Mouse (Mus musculus): ENCODE measurements around the gene Tmem114. TPM values are rescaled to one million over a fixed set of nuclear protein-coding genes. Genes with fewer than 3 reads are reported as not detected.

The Tmem114 gene
- polyA plus RNA-seq, 1 experiment from 2014 or later, result 0.23 TPM

DNA sequence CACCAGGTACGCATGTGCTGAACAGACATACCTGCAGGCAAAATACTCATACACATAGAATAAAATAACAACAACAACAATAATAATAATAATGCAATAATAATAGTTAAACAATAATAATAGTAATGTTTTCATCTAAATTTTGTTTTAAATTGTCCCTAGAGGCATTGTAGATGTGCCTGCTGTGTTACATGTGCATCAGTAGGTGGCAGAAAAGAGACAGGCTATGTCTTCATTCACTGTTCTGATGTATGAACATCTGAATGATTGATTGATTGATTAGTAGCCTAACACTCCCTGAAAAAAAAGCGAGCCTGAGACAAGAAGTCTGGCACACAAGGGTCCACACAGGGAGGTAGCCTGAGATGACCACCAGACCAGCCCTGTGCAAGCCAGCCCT, 22.3 kb downstream of the Tmem114 start:
- Histone ChIP-seq H3K9ac (no peak overlapping the region), H3K4me2 (replicated peaks) (no peak overlapping the region), H3K27me3 (0 out of 2 replicates have a peak, but pooled peaks cover 7% of the 10 kb centered on the region), H3K4me3 (no peak overlapping the region), H3K9me3 (no peaks in the 10 kb centered on the region), H3K36me3 (no peaks in the 10 kb centered on the region), H3K27ac (no peak overlapping the region), H3K4me1 (peaks cover 5% of the 10 kb centered on the region; the same call in 1 of the 2 replicates)
- 82% methylated on average over 2 of the region's 2 CpGs for WGBS
- no peak for ATAC-seq (ENCODE audit: low FRiP score, low read depth)

- no peak overlapping the region for H3K4me3 ChIP-seq
- WGBS, result 59% methylated on average over 9 of the region's 9 CpGs
- H3K9me3 ChIP-seq, result no peaks in the 10 kb centered on the region
- H3K4me1 ChIP-seq, result peaks cover 5% of the 10 kb centered on the region; the same call in 1 of the 2 replicates
- no peak overlapping the region for H3K4me2 ChIP-seq (replicated peaks)
- no peak for ATAC-seq (ENCODE audit: low FRiP score, low read depth)
- H3K9ac ChIP-seq, result no peak overlapping the region
- no peaks in the 10 kb centered on the region for H3K36me3 ChIP-seq
- H3K27ac ChIP-seq, result no peak overlapping the region
- H3K27me3 ChIP-seq, result 0 out of 2 replicates have a peak, but pooled peaks cover 7% of the 10 kb centered on the region
Measured at GRCm38 (mm10) chr16:8401171-8401955, 23.6 kb downstream of the Tmem114 start.

DNA sequence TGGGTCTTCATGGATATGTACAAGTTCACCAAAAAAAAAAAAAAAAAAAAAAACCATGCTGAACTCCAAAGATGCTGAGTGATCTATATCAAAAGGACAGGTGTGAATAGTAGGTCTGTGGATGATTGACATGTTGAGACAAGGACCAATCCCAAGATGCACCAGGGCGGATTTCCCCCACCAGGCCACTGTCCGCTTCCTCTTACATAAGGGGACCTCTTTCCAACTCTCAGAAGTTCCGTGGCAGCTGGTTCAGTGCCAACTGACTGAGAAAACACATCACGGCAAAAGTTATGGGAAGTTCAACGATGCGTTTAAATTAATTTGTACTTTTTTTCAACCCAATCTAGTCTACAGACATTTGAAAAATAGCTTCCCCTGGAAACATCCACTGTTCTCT, 25.1 kb downstream of the Tmem114 start:
- no peak overlapping the region for H3K27ac ChIP-seq
- ATAC-seq (ENCODE audit: low FRiP score, low read depth), result no peak
- 0 out of 2 replicates have a peak, but pooled peaks cover 2% of the 10 kb centered on the region for H3K27me3 ChIP-seq
- 83% methylated on average over 6 of the region's 6 CpGs for WGBS
- no peaks in the 10 kb centered on the region for H3K36me3 ChIP-seq
- H3K4me2 ChIP-seq (replicated peaks), result no peak overlapping the region
- H3K4me1 ChIP-seq, result peaks cover 5% of the 10 kb centered on the region; the same call in 1 of the 2 replicates
- H3K9me3 ChIP-seq, result no peaks in the 10 kb centered on the region
- H3K4me3 ChIP-seq, result no peak overlapping the region
- H3K9ac ChIP-seq, result no peak overlapping the region

DNA sequence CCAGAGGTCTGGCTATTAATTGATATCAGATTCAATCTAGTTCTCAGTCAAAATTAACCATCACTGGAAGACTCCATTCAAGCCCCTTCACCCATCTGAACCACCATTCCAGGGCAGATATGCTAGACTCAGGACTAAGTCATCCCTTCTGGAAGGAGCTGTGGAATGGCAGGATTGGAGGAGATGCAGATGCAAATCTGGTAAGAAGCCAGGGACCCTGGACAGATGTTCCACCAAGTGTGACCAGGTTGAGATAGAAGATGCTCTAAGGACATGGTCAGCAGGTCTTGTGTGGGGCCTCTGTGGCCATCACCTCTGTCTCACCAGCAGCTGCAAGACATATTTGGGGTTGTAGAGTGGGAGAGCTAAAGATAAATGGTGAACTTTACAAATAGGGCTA, 30.0 kb downstream of the Tmem114 start:
- Histone ChIP-seq H3K4me3 (no peak overlapping the region), H3K9me3 (no peaks in the 10 kb centered on the region), H3K36me3 (no peaks in the 10 kb centered on the region), H3K4me1 (no peaks in the 10 kb centered on the region), H3K27me3 (no peaks in the 10 kb centered on the region), H3K27ac (no peak overlapping the region), H3K9ac (no peak overlapping the region), H3K4me2 (replicated peaks) (no peak overlapping the region)
- ATAC-seq (ENCODE audit: low FRiP score, low read depth), result no peak

DNA sequence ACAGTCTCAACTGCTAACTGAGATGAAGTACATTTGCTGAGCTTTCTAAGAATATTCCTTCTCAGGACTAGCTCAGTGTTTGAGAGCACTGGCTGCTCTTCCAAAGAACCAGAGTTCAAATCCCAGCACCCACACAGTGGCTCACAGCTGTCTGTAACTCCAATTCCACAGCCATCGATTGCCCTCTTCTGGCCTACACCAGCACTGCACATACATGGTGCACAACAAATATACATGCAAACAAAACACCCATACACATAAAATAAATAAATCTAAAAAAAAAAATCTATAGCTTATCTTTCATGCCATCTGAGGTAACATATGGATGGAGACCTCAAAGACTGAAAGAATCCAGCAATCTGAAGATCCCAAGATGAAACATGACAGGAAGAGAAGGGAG, 36.4 kb downstream of the Tmem114 start:
- no peaks in the 10 kb centered on the region for H3K4me1 ChIP-seq
- WGBS, result 78% methylated on average over 1 of the region's 1 CpGs
- no peaks in the 10 kb centered on the region for H3K36me3 ChIP-seq
- H3K9ac ChIP-seq, result no peak overlapping the region
- H3K27me3 ChIP-seq, result 0 out of 2 replicates have a peak, but pooled peaks cover 3% of the 10 kb centered on the region
- H3K4me2 ChIP-seq (replicated peaks), result no peak overlapping the region
- no peak overlapping the region for H3K4me3 ChIP-seq
- H3K27ac ChIP-seq, result no peak overlapping the region
- ATAC-seq (ENCODE audit: low FRiP score, low read depth), result no peak
- no peaks in the 10 kb centered on the region for H3K9me3 ChIP-seq

- Histone ChIP-seq H3K4me3 (no peak overlapping the region), H3K9ac (no peak overlapping the region), H3K9me3 (no peaks in the 10 kb centered on the region), H3K36me3 (no peaks in the 10 kb centered on the region), H3K4me2 (replicated peaks) (no peak overlapping the region), H3K4me1 (no peaks in the 10 kb centered on the region), H3K27me3 (0 out of 2 replicates have a peak, but pooled peaks cover 3% of the 10 kb centered on the region), H3K27ac (no peak overlapping the region)
- 71% methylated on average over 6 of the region's 6 CpGs for WGBS
- no peak for ATAC-seq (ENCODE audit: low FRiP score, low read depth)
Measured at GRCm38 (mm10) chr16:8386386-8386785, 38.5 kb downstream of the Tmem114 start.

GRCm38 (mm10) chr16:8385679-8386078, 39.3 kb downstream of the Tmem114 start:
- Histone ChIP-seq H3K9me3 (no peaks in the 10 kb centered on the region), H3K27ac (no peak overlapping the region), H3K36me3 (no peaks in the 10 kb centered on the region), H3K4me3 (no peak overlapping the region), H3K4me1 (no peaks in the 10 kb centered on the region), H3K4me2 (replicated peaks) (no peak overlapping the region), H3K9ac (no peak overlapping the region), H3K27me3 (0 out of 2 replicates have a peak, but pooled peaks cover 3% of the 10 kb centered on the region)
- ATAC-seq (ENCODE audit: low FRiP score, low read depth), result no peak
- 65% methylated on average over 5 of the region's 5 CpGs for WGBS

DNA sequence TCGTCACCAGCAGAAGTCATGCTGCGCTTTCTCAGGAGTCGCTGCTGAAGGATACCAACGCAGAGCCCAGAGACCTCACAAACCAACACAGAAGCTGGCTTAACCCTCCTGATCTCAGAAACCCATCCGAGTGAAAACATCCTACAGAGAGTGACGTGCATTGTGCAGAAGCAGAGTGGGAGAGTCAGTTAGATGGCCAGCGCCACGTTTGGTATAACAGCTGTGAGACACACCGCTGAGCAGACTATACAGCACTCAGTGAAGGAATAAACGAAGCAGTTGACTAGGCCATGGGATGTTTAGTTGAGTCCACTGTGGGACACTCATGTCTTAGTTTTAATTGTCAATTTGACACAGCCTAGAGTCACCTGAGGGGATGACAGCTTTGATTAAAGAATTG, 40.2 kb downstream of the Tmem114 start:
- Histone ChIP-seq H3K27ac (no peak overlapping the region), H3K9me3 (no peaks in the 10 kb centered on the region), H3K27me3 (0 out of 2 replicates have a peak, but pooled peaks cover 3% of the 10 kb centered on the region), H3K36me3 (no peaks in the 10 kb centered on the region), H3K4me3 (no peak overlapping the region), H3K4me2 (replicated peaks) (no peak overlapping the region), H3K4me1 (no peaks in the 10 kb centered on the region), H3K9ac (no peak overlapping the region)
- ATAC-seq (ENCODE audit: low FRiP score, low read depth), result no peak
- 74% methylated on average over 10 of the region's 10 CpGs for WGBS

- H3K9ac ChIP-seq, result no peak overlapping the region
- no peak overlapping the region for H3K27ac ChIP-seq
- WGBS, result 81% methylated on average over 9 of the region's 9 CpGs
- no peaks in the 10 kb centered on the region for H3K36me3 ChIP-seq
- H3K4me2 ChIP-seq (replicated peaks), result no peak overlapping the region
- H3K4me1 ChIP-seq, result no peaks in the 10 kb centered on the region
- H3K9me3 ChIP-seq, result no peaks in the 10 kb centered on the region
- no peak overlapping the region for H3K4me3 ChIP-seq
- H3K27me3 ChIP-seq, result 0 out of 2 replicates have a peak, but pooled peaks cover 3% of the 10 kb centered on the region
- no peak for ATAC-seq (ENCODE audit: low FRiP score, low read depth)
Measured at GRCm38 (mm10) chr16:8383396-8383795, 41.5 kb downstream of the Tmem114 start.

DNA sequence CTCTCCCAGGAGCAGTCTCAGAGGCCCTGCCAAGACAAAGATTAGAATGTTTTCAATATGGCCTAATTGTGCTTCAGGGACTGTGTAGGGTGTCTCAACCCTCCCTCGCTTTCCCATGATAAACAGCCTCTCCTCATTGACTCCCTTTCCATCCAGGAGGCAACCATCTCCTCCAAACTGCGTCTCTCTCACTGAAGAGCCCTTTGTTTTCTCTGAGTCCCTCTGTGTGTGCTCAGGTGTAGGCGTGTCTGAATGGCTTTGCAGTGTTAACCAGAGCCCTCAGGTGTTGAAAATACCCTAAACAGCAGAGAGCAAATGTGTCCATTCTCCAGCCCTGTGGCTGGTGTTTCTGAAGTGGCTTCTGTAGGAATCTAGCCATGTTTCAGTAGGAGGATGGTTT, 61.9 kb downstream of the Tmem114 start:
- H3K27ac ChIP-seq, result no peak overlapping the region
- no peaks in the 10 kb centered on the region for H3K4me1 ChIP-seq
- H3K36me3 ChIP-seq, result no peaks in the 10 kb centered on the region
- no peak for ATAC-seq (ENCODE audit: low FRiP score, low read depth)
- WGBS, result 71% methylated on average over 3 of the region's 3 CpGs
- H3K9ac ChIP-seq, result no peak overlapping the region
- H3K9me3 ChIP-seq, result no peaks in the 10 kb centered on the region
- no peaks in the 10 kb centered on the region for H3K27me3 ChIP-seq
- no peak overlapping the region for H3K4me2 ChIP-seq (replicated peaks)
- no peak overlapping the region for H3K4me3 ChIP-seq
